Mouse (Mus musculus) frontal cortex, postnatal 25 days (tissue): ENCODE results near the gene Bcr.

Source experiments
- DNase-seq, 2 experiments: peaks; one replicate each; pipeline ENCODE4 v3.0.0; 2022; ENCODE audit warnings: low spot score in 2 of 2

The Bcr gene

GRCm38 (mm10) chr10:75233489-75233888 is 173.1 kb downstream of the Bcr start:
- no peak for DNase-seq
